Mouse (Mus musculus): ENCODE data around the gene Colq. TPM values are rescaled to one million over a fixed set of nuclear protein-coding genes. Genes with fewer than 3 reads are reported as not detected.
"Not testable (repeated sequence)": the region's sequence is repeated elsewhere in the genome, so short reads cannot be mapped to it uniquely, and the experiment has no call there.

Gene Colq
- polyA plus RNA-seq, 1 experiment: 55.3 TPM

DNA sequence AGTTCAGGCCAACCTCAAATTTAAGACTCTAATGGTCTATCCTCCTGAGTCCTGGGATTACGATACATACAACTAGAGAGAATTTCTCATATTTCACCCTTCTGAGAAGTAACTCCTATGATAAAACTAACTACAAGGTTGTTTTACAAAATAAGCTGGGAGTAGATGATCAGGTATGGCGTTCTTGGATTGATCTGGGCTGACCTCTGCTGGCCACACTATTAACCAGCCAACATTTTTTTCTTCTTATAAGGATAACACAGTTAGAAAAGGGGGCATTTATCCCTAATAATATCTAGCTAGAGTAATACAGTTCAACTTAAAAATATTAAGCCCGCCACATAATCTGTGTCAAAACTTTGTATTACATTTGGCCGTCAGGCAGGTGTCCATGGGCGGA, 13.8 kb upstream of the Colq start:
- TF ChIP-seq CTCF (IDR thresholded peaks at IDR 0.05; ENCODE audit: insufficient read depth, low read length) (no peak), POLR2A (IDR thresholded peaks at IDR 0.05; ENCODE audit: borderline replicate concordance, extremely low read depth, low read depth, low read length) (no peak)
- no peak for DNase-seq
- H3K4me3 ChIP-seq (replicated peaks; ENCODE audit: extremely low read depth, low read depth, low read length): no peak overlapping the region
- no peaks in the 10 kb centered on the region for H3K4me1 ChIP-seq (ENCODE audit: control insufficient read depth, insufficient read depth, low read length)
- 76% methylated on average over 5 of the region's 5 CpGs for WGBS

- H3K4me3 ChIP-seq (replicated peaks; ENCODE audit: extremely low read depth, low read depth, low read length); DNase-seq; H3K4me1 ChIP-seq (ENCODE audit: control insufficient read depth, insufficient read depth, low read length): not testable (repeated sequence)
- WGBS: 83% methylated on average over 6 of the region's 6 CpGs
Observed at GRCm38 (mm10) chr14:31602616-31602979, 11.5 kb upstream of the Colq start.

GRCm38 (mm10) chr14:31601908-31602615, 10.9 kb upstream of the Colq start:
- no peak overlapping the region for H3K4me3 ChIP-seq (replicated peaks; ENCODE audit: extremely low read depth, low read depth, low read length)
- 94% methylated on average over 14 of the region's 14 CpGs for WGBS
- no peak for DNase-seq
- no peaks in the 10 kb centered on the region for H3K4me1 ChIP-seq (ENCODE audit: control insufficient read depth, insufficient read depth, low read length)
- TF ChIP-seq POLR2A (IDR thresholded peaks at IDR 0.05; ENCODE audit: borderline replicate concordance, extremely low read depth, low read depth, low read length): no peak
- no peak for TF ChIP-seq CTCF (IDR thresholded peaks at IDR 0.05; ENCODE audit: insufficient read depth, low read length)

DNA sequence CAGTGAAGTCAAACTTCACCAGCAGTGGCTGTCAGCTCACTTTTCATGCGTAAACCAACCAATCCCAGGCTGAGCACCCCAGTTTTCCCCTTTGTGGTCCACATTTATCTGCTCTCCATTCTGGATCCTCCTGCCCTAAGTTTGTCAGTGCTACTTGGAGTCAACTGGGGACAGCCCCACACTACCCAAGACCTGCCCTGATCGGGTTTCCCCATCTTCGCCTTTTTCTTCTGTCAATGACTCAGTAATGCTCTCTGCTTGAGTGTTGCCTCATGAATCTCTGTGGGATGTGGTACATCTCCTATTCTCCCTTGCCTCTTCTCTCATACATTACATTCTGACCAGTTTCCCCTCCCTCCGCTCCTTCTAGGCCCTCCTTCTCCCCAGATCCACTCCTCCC, 6.3 kb upstream of the Colq start:
- Histone ChIP-seq H3K4me1 (ENCODE audit: control insufficient read depth, insufficient read depth, low read length) (no peaks in the 10 kb centered on the region), H3K4me3 (replicated peaks; ENCODE audit: extremely low read depth, low read depth, low read length) (no peak overlapping the region)
- no peak for TF ChIP-seq CTCF (IDR thresholded peaks at IDR 0.05; ENCODE audit: insufficient read depth, low read length)
- TF ChIP-seq POLR2A (IDR thresholded peaks at IDR 0.05; ENCODE audit: borderline replicate concordance, extremely low read depth, low read depth, low read length): no peak
- 91% methylated on average over 4 of the region's 4 CpGs for WGBS
- no peak for DNase-seq

DNA sequence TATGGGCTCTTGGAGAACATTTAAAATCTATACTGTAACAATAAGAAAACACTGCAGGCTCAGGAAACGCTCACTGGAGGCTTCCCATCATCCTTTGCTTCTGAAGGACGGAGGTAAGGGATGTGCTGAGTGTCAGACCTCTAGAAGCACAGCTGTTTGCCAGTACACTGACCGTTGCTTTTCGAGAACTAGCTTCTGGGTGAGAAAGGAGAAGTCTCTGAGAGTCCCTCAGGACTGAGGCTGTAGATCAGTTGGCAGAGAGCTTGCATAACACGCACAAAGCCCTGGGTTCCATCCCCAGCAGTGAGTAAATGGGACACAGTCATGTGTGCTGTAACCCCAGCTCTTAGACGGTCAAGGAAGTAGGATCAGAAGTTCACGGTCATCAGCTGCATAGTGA, 5.3 kb upstream of the Colq start:
- Histone ChIP-seq H3K4me1 (ENCODE audit: control insufficient read depth, insufficient read depth, low read length) (no peaks in the 10 kb centered on the region), H3K4me3 (replicated peaks; ENCODE audit: extremely low read depth, low read depth, low read length) (no peak overlapping the region)
- WGBS: 61% methylated on average over 7 of the region's 7 CpGs
- no peak for TF ChIP-seq POLR2A (IDR thresholded peaks at IDR 0.05; ENCODE audit: borderline replicate concordance, extremely low read depth, low read depth, low read length)
- no peak for TF ChIP-seq CTCF (IDR thresholded peaks at IDR 0.05; ENCODE audit: insufficient read depth, low read length)
- no peak for DNase-seq

- WGBS: 47% methylated on average over 3 of the region's 3 CpGs
- Histone ChIP-seq H3K4me3 (replicated peaks; ENCODE audit: extremely low read depth, low read depth, low read length) (no peak overlapping the region), H3K4me1 (ENCODE audit: control insufficient read depth, insufficient read depth, low read length) (no peaks in the 10 kb centered on the region)
- no peak for DNase-seq
- no peak for TF ChIP-seq CTCF (IDR thresholded peaks at IDR 0.05; ENCODE audit: insufficient read depth, low read length)
- TF ChIP-seq POLR2A (IDR thresholded peaks at IDR 0.05; ENCODE audit: borderline replicate concordance, extremely low read depth, low read depth, low read length): no peak
Observed at GRCm38 (mm10) chr14:31594693-31595092, 3.5 kb upstream of the Colq start.

DNA sequence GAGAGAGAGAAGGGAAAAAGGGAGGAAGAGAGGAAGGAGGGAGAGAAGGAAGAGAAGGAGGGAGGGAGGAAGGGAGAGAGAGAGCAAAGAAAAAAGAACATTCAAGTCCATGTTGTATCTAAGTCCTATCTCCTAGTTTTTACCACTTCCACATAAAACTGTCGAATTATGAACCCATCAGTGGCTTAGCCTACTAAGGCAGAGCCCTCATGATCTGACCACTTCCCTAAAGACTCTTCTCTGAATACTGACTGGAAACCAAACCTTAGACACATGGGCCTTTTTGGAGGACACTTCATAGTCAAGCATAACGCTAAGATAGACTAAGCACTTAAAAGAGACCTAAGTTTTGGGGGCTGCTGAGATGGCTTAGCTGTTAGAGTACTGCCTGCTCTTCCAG, 1.9 kb upstream of the Colq start:
- H3K4me3 ChIP-seq (replicated peaks; ENCODE audit: extremely low read depth, low read depth, low read length): no peak overlapping the region
- DNase-seq: no peak
- no peaks in the 10 kb centered on the region for H3K4me1 ChIP-seq (ENCODE audit: control insufficient read depth, insufficient read depth, low read length)
- no peak for TF ChIP-seq CTCF (IDR thresholded peaks at IDR 0.05; ENCODE audit: insufficient read depth, low read length)
- no peak for TF ChIP-seq POLR2A (IDR thresholded peaks at IDR 0.05; ENCODE audit: borderline replicate concordance, extremely low read depth, low read depth, low read length)
- WGBS: 66% methylated on average over 2 of the region's 2 CpGs

GRCm38 (mm10) chr14:31586451-31586850, 4.7 kb downstream of the Colq start:
- no peak for DNase-seq
- TF ChIP-seq CTCF (IDR thresholded peaks at IDR 0.05; ENCODE audit: insufficient read depth, low read length) (no peak), POLR2A (IDR thresholded peaks at IDR 0.05; ENCODE audit: borderline replicate concordance, extremely low read depth, low read depth, low read length) (no peak)
- no peaks in the 10 kb centered on the region for H3K4me1 ChIP-seq (ENCODE audit: control insufficient read depth, insufficient read depth, low read length)
- 79% methylated on average over 8 of the region's 8 CpGs for WGBS
- H3K4me3 ChIP-seq (replicated peaks; ENCODE audit: extremely low read depth, low read depth, low read length): no peak overlapping the region

GRCm38 (mm10) chr14:31583082-31583481, 8.1 kb downstream of the Colq start:
- no peak overlapping the region for H3K4me3 ChIP-seq (replicated peaks; ENCODE audit: extremely low read depth, low read depth, low read length)
- H3K4me1 ChIP-seq (ENCODE audit: control insufficient read depth, insufficient read depth, low read length): no peaks in the 10 kb centered on the region
- TF ChIP-seq CTCF (IDR thresholded peaks at IDR 0.05; ENCODE audit: insufficient read depth, low read length): no peak
- TF ChIP-seq POLR2A (IDR thresholded peaks at IDR 0.05; ENCODE audit: borderline replicate concordance, extremely low read depth, low read depth, low read length): no peak
- DNase-seq: no peak
- WGBS: 85% methylated on average over 7 of the region's 9 CpGs

GRCm38 (mm10) chr14:31577966-31578735, 13.0 kb downstream of the Colq start:
- no peak for DNase-seq
- H3K4me3 ChIP-seq (replicated peaks; ENCODE audit: extremely low read depth, low read depth, low read length): no peak overlapping the region
- TF ChIP-seq CTCF (IDR thresholded peaks at IDR 0.05; ENCODE audit: insufficient read depth, low read length) (no peak), POLR2A (IDR thresholded peaks at IDR 0.05; ENCODE audit: borderline replicate concordance, extremely low read depth, low read depth, low read length) (no peak)
- no peaks in the 10 kb centered on the region for H3K4me1 ChIP-seq (ENCODE audit: control insufficient read depth, insufficient read depth, low read length)
- WGBS: 53% methylated on average over 9 of the region's 9 CpGs

Measured in lung, adult 2 months (tissue).